Mouse (Mus musculus) heart, adult 2 months (tissue): ENCODE measurements at regions not wholly inside any gene's neighbourhood (a gene's known extent, or its start where the extent isn't known, plus 50 kb on each side); places are given as distances from the start of the nearest gene placed in this dataset.

Experiments used
- DNase-seq, 2 experiments: peaks; one replicate each; pipeline ENCODE4 v3.0.0; 2021
- H3K27ac ChIP-seq: fragments of 200-600 bp; 2 replicates; pipeline ENCODE4 v1.8.1; 2022
- H3K27me3 ChIP-seq: fragments of 200-500 bp; 2 replicates; pipeline ENCODE4 v1.6.1; 2012; ENCODE audit warnings: mild to moderate bottlenecking, low read length, inconsistent platforms, mixed read lengths; ENCODE audit not compliant: control insufficient read depth, insufficient read depth
- H3K36me3 ChIP-seq: fragments of 200-500 bp; 2 replicates; pipeline ENCODE4 v1.6.1; 2012; ENCODE audit warnings: low read length, inconsistent platforms; ENCODE audit not compliant: control insufficient read depth, insufficient read depth
- H3K4me1 ChIP-seq: fragments of 200-500 bp; 2 replicates; pipeline ENCODE4 v1.6.1; 2011; ENCODE audit warnings: low read length; ENCODE audit not compliant: control insufficient read depth, insufficient read depth
- H3K4me3 ChIP-seq: fragments of 200-600 bp; 2 replicates; pipeline ENCODE4 v1.8.1; 2022
- H3K79me2 ChIP-seq: fragments of 200-500 bp; replicated peaks from 2 replicates; pipeline ENCODE4 v1.6.1; 2012; ENCODE audit warnings: mild to moderate bottlenecking, inconsistent platforms, low read length, moderate library complexity, mixed read lengths; ENCODE audit not compliant: control insufficient read depth, insufficient read depth
- H3K9ac ChIP-seq: fragments of 200-500 bp; 2 replicates; pipeline ENCODE4 v1.6.1; 2012; ENCODE audit warnings: low read depth, mild to moderate bottlenecking, control low read depth, inconsistent platforms, low read length, mixed read lengths
- CTCF ChIP-seq: fragments of 200-600 bp; IDR thresholded peaks from 2 replicates; pipeline ENCODE4 v1.8.1; 2022; ENCODE audit warnings: antibody characterized with exemption, mild to moderate bottlenecking, moderate library complexity
- EP300 ChIP-seq: fragments of 200-500 bp; IDR thresholded peaks from 2 replicates; pipeline ENCODE4 v1.6.1; 2011; ENCODE audit warnings: low read depth, low read length, control low read depth; ENCODE audit not compliant: insufficient read depth
- POLR2A ChIP-seq: fragments of 200-500 bp; IDR thresholded peaks from 2 replicates; pipeline ENCODE4 v1.6.1; 2011; ENCODE audit warnings: mild to moderate bottlenecking, low read depth, low read length, control low read depth; ENCODE audit not compliant: insufficient read depth
- WGBS: fragments of 180-500 bp; shearing (Covaris S2); methylation state at CpG from one replicate; pipeline ENCODE4 v1.1.7; 2018; 5-methylcytosine and 5-hydroxymethylcytosine counted together
- intact Hi-C: fragments of 180-260 bp; cut with DNase I; formaldehyde crosslinking; loops from one replicate; pipeline ENCODE4 v1.15.1; 2025

GRCm38 (mm10) chr14:76822766-76823325 lies 213.7 kb upstream of the Ccdc122 start:
- WGBS, result 91% methylated on average over 9 of the region's 9 CpGs
- Histone ChIP-seq H3K79me2 (no peaks in the 10 kb centered on the region), H3K36me3 (peaks cover 2% of the 10 kb centered on the region; the same call in 1 of the 2 replicates), H3K27ac (no peak overlapping the region), H3K27me3 (no peaks in the 10 kb centered on the region), H3K9ac (no peak overlapping the region), H3K4me3 (no peak overlapping the region), H3K4me1 (peaks cover 19% of the 10 kb centered on the region)
- no peak for TF ChIP-seq CTCF
- DNase-seq, result no peak
- intact Hi-C loops, result no loop called here

- no peak overlapping the region for H3K27ac ChIP-seq
- H3K79me2 ChIP-seq, result no peaks in the 10 kb centered on the region
- peaks cover 23% of the 10 kb centered on the region for H3K4me1 ChIP-seq
- intact Hi-C loops, result loop anchor here (2.0 kb wide), 2 partner anchors 35 to 53 kb away; no protein-coding TSS in a partner anchor
- H3K27me3 ChIP-seq, result no peaks in the 10 kb centered on the region
- no peak overlapping the region for H3K9ac ChIP-seq
- no peak overlapping the region for H3K4me3 ChIP-seq
- H3K36me3 ChIP-seq, result peaks cover 2% of the 10 kb centered on the region; the same call in 1 of the 2 replicates
- WGBS, result 68% methylated on average over 8 of the region's 8 CpGs
- no peak for DNase-seq
- TF ChIP-seq CTCF (no peak), EP300 (no peak), POLR2A (no peak)
Observed at GRCm38 (mm10) chr14:76821892-76822291, 214.7 kb upstream of the Ccdc122 start.

- no peak overlapping the region for H3K4me3 ChIP-seq
- WGBS, result 91% methylated on average over 7 of the region's 7 CpGs
- peaks cover 2% of the 10 kb centered on the region; the same call in 1 of the 2 replicates for H3K36me3 ChIP-seq
- DNase-seq, result no peak
- no peaks in the 10 kb centered on the region for H3K79me2 ChIP-seq
- TF ChIP-seq CTCF (no peak), EP300 (no peak), POLR2A (no peak)
- H3K27me3 ChIP-seq, result no peaks in the 10 kb centered on the region
- H3K4me1 ChIP-seq, result peaks cover 23% of the 10 kb centered on the region
- intact Hi-C loops, result loop anchor here (2.0 kb wide), 2 partner anchors 35 to 53 kb away; no protein-coding TSS in a partner anchor
- H3K9ac ChIP-seq, result no peak overlapping the region
- no peak overlapping the region for H3K27ac ChIP-seq
Observed at GRCm38 (mm10) chr14:76821484-76821883, 215.1 kb upstream of the Ccdc122 start.

GRCm38 (mm10) chr14:76820989-76821388 lies 215.6 kb upstream of the Ccdc122 start:
- Histone ChIP-seq H3K4me3 (no peak overlapping the region), H3K9ac (no peak overlapping the region), H3K4me1 (peaks cover 23% of the 10 kb centered on the region), H3K36me3 (peaks cover 2% of the 10 kb centered on the region; the same call in 1 of the 2 replicates), H3K79me2 (no peaks in the 10 kb centered on the region), H3K27me3 (no peaks in the 10 kb centered on the region), H3K27ac (peak overlapping the region; percentile 80)
- no peak for TF ChIP-seq CTCF
- TF ChIP-seq POLR2A, result no peak
- no peak for TF ChIP-seq EP300
- intact Hi-C loops, result loop anchor here (2.0 kb wide), 2 partner anchors 36 to 54 kb away; no protein-coding TSS in a partner anchor
- WGBS, result 92% methylated on average over 6 of the region's 6 CpGs
- no peak for DNase-seq

GRCm38 (mm10) chr14:76819690-76820089 lies 216.9 kb upstream of the Ccdc122 start:
- Histone ChIP-seq H3K4me3 (no peak overlapping the region), H3K9ac (peak overlapping the region; percentile 5), H3K27ac (peak overlapping the region; percentile 95), H3K27me3 (no peaks in the 10 kb centered on the region), H3K36me3 (peaks cover 2% of the 10 kb centered on the region; the same call in 1 of the 2 replicates), H3K79me2 (no peaks in the 10 kb centered on the region), H3K4me1 (peaks cover 23% of the 10 kb centered on the region)
- intact Hi-C loops, result loop anchor here (1.0 to 5.0 kb wide), 8 partner anchors 15 to 315 kb away; no protein-coding TSS in a partner anchor
- TF ChIP-seq POLR2A, result peak; percentile 34; the same call in 1 of the 2 replicates
- no peak for TF ChIP-seq CTCF
- TF ChIP-seq EP300, result peak; percentile 95
- WGBS, result 3% methylated on average over 8 of the region's 8 CpGs
- peak; percentile 84 to 92 for DNase-seq
